Mouse (Mus musculus) right cerebral cortex, adult 18-20 months (tissue): ENCODE data around the gene Hoxb7.

Source experiments
- DNase-seq: peaks from one replicate; pipeline ENCODE4 v3.0.0; 2022; ENCODE audit warnings: mixed read lengths

Hoxb7 gene

GRCm38 (mm10) chr11:96302381-96303150 is 16.1 kb downstream of the Hoxb7 start:
- no peak for DNase-seq

- DNase-seq = no peak
These were observed 17.0 kb downstream of the Hoxb7 start, which contains the start of gene Hoxb5 for GRCm38 (mm10) chr11:96303151-96304099. Gene Hoxb5, plus strand, starts transcription at chr11:96303336.

- DNase-seq = no peak
These were observed 18.2 kb downstream of the Hoxb7 start for GRCm38 (mm10) chr11:96304381-96305195.

- DNase-seq = no peak
These were observed 19.2 kb downstream of the Hoxb7 start for GRCm38 (mm10) chr11:96305505-96306182.

GRCm38 (mm10) chr11:96306183-96306907 is 19.9 kb downstream of the Hoxb7 start:
- no peak for DNase-seq

GRCm38 (mm10) chr11:96306908-96307269 is 20.5 kb downstream of the Hoxb7 start:
- DNase-seq = no peak

GRCm38 (mm10) chr11:96308763-96309162 is 22.3 kb downstream of the Hoxb7 start:
- no peak for DNase-seq

GRCm38 (mm10) chr11:96309288-96309687 is 22.9 kb downstream of the Hoxb7 start:
- DNase-seq = no peak

- no peak for DNase-seq
These were observed 23.9 kb downstream of the Hoxb7 start for GRCm38 (mm10) chr11:96310183-96310938.

- DNase-seq = no peak
These were observed 24.7 kb downstream of the Hoxb7 start for GRCm38 (mm10) chr11:96311097-96311496.

- DNase-seq = no peak
These were observed 25.3 kb downstream of the Hoxb7 start for GRCm38 (mm10) chr11:96311520-96312417.

GRCm38 (mm10) chr11:96313134-96313533 is 26.7 kb downstream of the Hoxb7 start:
- no peak for DNase-seq

- DNase-seq = no peak
These were observed 27.5 kb downstream of the Hoxb7 start for GRCm38 (mm10) chr11:96313806-96314428.

GRCm38 (mm10) chr11:96314671-96315343 is 28.4 kb downstream of the Hoxb7 start:
- DNase-seq = no peak

GRCm38 (mm10) chr11:96315344-96315681 is 28.9 kb downstream of the Hoxb7 start:
- no peak for DNase-seq

- no peak for DNase-seq
These were observed 30.5 kb downstream of the Hoxb7 start for GRCm38 (mm10) chr11:96316696-96317607.

- no peak for DNase-seq
These were observed 31.4 kb downstream of the Hoxb7 start, which contains the start of gene Hoxb4 for GRCm38 (mm10) chr11:96317608-96318367. Gene Hoxb4, plus strand, starts transcription at chr11:96318267.
